Mouse (Mus musculus): ENCODE results near the gene Atp6v0e2.

Atp6v0e2 gene

GRCm38 (mm10) chr6:48540721-48541120 lies 3.3 kb downstream of the Atp6v0e2 start:
- DNase-seq (ENCODE audit: low spot score) = no peak

GRCm38 (mm10) chr6:48541560-48542450 lies 4.4 kb downstream of the Atp6v0e2 start:
- DNase-seq (ENCODE audit: low spot score) = peak; percentile 99

- DNase-seq (ENCODE audit: low spot score) = no peak
These were observed 5.2 kb downstream of the Atp6v0e2 start for GRCm38 (mm10) chr6:48542631-48543030.

GRCm38 (mm10) chr6:48545251-48545650 lies 7.8 kb downstream of the Atp6v0e2 start:
- peak; percentile 79 for DNase-seq (ENCODE audit: low spot score)

- DNase-seq (ENCODE audit: low spot score) = peak; percentile 76
These were observed 8.9 kb downstream of the Atp6v0e2 start for GRCm38 (mm10) chr6:48546271-48546670.

GRCm38 (mm10) chr6:48546858-48547257 lies 9.4 kb downstream of the Atp6v0e2 start:
- DNase-seq (ENCODE audit: low spot score) = peak; percentile 98

GRCm38 (mm10) chr6:48548314-48548713 lies 10.9 kb downstream of the Atp6v0e2 start:
- peak; percentile 47 for DNase-seq (ENCODE audit: low spot score)

- peak; percentile 85 for DNase-seq (ENCODE audit: low spot score)
These were observed 15.5 kb downstream of the Atp6v0e2 start for GRCm38 (mm10) chr6:48552918-48553317.

GRCm38 (mm10) chr6:48553819-48554218 lies 16.4 kb downstream of the Atp6v0e2 start:
- DNase-seq (ENCODE audit: low spot score) = peak; percentile 34

GRCm38 (mm10) chr6:48554280-48555103 lies 17.1 kb downstream of the Atp6v0e2 start, which contains the start of gene Lrrc61:
Gene Lrrc61, plus strand, starts transcription at chr6:48554796.
- DNase-seq (ENCODE audit: low spot score) = peak; percentile 99

- peak; percentile 83 for DNase-seq (ENCODE audit: low spot score)
These were observed 17.9 kb downstream of the Atp6v0e2 start for GRCm38 (mm10) chr6:48555104-48555890.

- DNase-seq (ENCODE audit: low spot score) = no peak
These were observed 18.5 kb downstream of the Atp6v0e2 start for GRCm38 (mm10) chr6:48555956-48556355.

GRCm38 (mm10) chr6:48565693-48566310 lies 28.4 kb downstream of the Atp6v0e2 start:
- no peak for DNase-seq (ENCODE audit: low spot score)

- DNase-seq (ENCODE audit: low spot score) = peak; percentile 84
These were observed 28.9 kb downstream of the Atp6v0e2 start for GRCm38 (mm10) chr6:48566312-48566711.

GRCm38 (mm10) chr6:48568036-48568984 lies 30.9 kb downstream of the Atp6v0e2 start:
- peak; percentile 55 for DNase-seq (ENCODE audit: low spot score)

- DNase-seq (ENCODE audit: low spot score) = no peak
These were observed 31.8 kb downstream of the Atp6v0e2 start for GRCm38 (mm10) chr6:48569065-48569807.

GRCm38 (mm10) chr6:48572014-48572413 lies 34.6 kb downstream of the Atp6v0e2 start:
- peak; percentile 44 for DNase-seq (ENCODE audit: low spot score)

GRCm38 (mm10) chr6:48572572-48573061 lies 35.2 kb downstream of the Atp6v0e2 start, which contains the start of gene Rarres2:
Gene Rarres2, minus strand, starts transcription at chr6:48572789.
- peak; percentile 97 for DNase-seq (ENCODE audit: low spot score)

GRCm38 (mm10) chr6:48573280-48573679 lies 35.9 kb downstream of the Atp6v0e2 start:
- no peak for DNase-seq (ENCODE audit: low spot score)

Data from adipocyte (in vitro differentiated cells).